Mouse (Mus musculus) heart, embryonic 16.5 days (tissue): Measurements from ENCODE around the gene Gm21834. TPM values are rescaled to one million over a fixed set of nuclear protein-coding genes. Genes with fewer than 3 reads are reported as not detected.

Experiments used
- polyA plus RNA-seq: library from polyadenylated mRNA; unstranded; fragments of >200 nt; fragmentation: Nextera tagmentation; extraction: Ambion mirVana; gene quantifications from 2 replicates; pipeline ENCODE4 v1.2.1, GENCODE M21; 2015

The Gm21834 gene
- polyA plus RNA-seq, 1 experiment from 2014 or later = not detected

Other genes starting within 250 kb of the Gm21834 start
- gene Vmn2r120, start 196.7 kb downstream of the Gm21834 start, polyA plus RNA-seq = 0.03 TPM in 1 of 2 replicates, not detected in the other
- not detected in 2 replicates for gene Cntnap5c, start 27.4 kb upstream of the Gm21834 start, polyA plus RNA-seq